Mouse (Mus musculus) heart, embryonic 16.5 days (tissue): ENCODE data around the gene Stambp. TPM values are rescaled to one million over a fixed set of nuclear protein-coding genes. Genes with fewer than 3 reads are reported as not detected.
A peak's percentile ranks its signal among the peaks of the same experiment; 100 is the strongest.

Experiments used
- ATAC-seq: fragments of 200-750 bp; cut with Nextera tagmentation; replicated peaks from 2 replicates; pipeline ENCODE4 v1.8.0; 2017; ENCODE audit warnings: moderate number of reproducible peaks; ENCODE audit not compliant: insufficient read depth, low FRiP score; ENCODE audit errors: extremely low read depth
- H3K27ac ChIP-seq: fragments of 300-500 bp; sonication (generic); 2 replicates; pipeline ENCODE4 v1.5.1; 2014; ENCODE audit warnings: mild to moderate bottlenecking, low read length, control low read depth, moderate library complexity
- H3K27me3 ChIP-seq: fragments of 300-500 bp; sonication (generic); 2 replicates; pipeline ENCODE4 v1.6.1; 2014; ENCODE audit warnings: low read length, mixed read lengths; ENCODE audit not compliant: control insufficient read depth, insufficient read depth
- H3K36me3 ChIP-seq: fragments of 300-500 bp; sonication (generic); 2 replicates; pipeline ENCODE4 v1.6.1; 2014; ENCODE audit not compliant: control insufficient read depth, insufficient read depth
- H3K4me1 ChIP-seq: fragments of 300-500 bp; sonication (generic); 2 replicates; pipeline ENCODE4 v1.6.1; 2014; ENCODE audit warnings: low read length, mixed read lengths; ENCODE audit not compliant: control insufficient read depth, insufficient read depth
- H3K4me2 ChIP-seq: fragments of 300-500 bp; sonication (generic); 2 replicates; pipeline ENCODE4 v1.6.1; 2014; ENCODE audit warnings: low read depth, mild to moderate bottlenecking, control low read depth, low read length
- H3K4me3 ChIP-seq: fragments of 300-500 bp; sonication (generic); 2 replicates; pipeline ENCODE4 v1.5.1; 2014; ENCODE audit warnings: mild to moderate bottlenecking, control low read depth, low read length
- H3K9ac ChIP-seq: fragments of 300-500 bp; sonication (generic); 2 replicates; pipeline ENCODE4 v1.6.1; 2014; ENCODE audit warnings: low read length, control low read depth
- H3K9me3 ChIP-seq: fragments of 300-500 bp; sonication (generic); replicated peaks from 2 replicates; pipeline ENCODE4 v1.6.1; 2016; ENCODE audit warnings: low read length; ENCODE audit not compliant: control insufficient read depth
- WGBS: fragments of 180-500 bp; shearing (Covaris S2); extraction: QIAGEN DNeasy Blood & Tissue Kit; methylation state at CpG from one replicate; pipeline ENCODE4 v1.1.7; 2014; 5-methylcytosine and 5-hydroxymethylcytosine counted together
- polyA plus RNA-seq: library from polyadenylated mRNA; unstranded; fragments of >200 nt; fragmentation: Nextera tagmentation; extraction: Ambion mirVana; gene quantifications from 2 replicates; pipeline ENCODE4 v1.2.1, GENCODE M21; 2015

The Stambp gene
- polyA plus RNA-seq = 24.4 and 26.6 TPM in 2 replicates

- WGBS = 0% methylated on average over 8 of the region's 11 CpGs
- Histone ChIP-seq H3K4me3 (peak within 1 kb of the TSS; percentile 74), H3K27me3 (no peaks in the 10 kb centered on the region), H3K27ac (peak within 1 kb of the TSS; percentile 63), H3K4me2 (peak within 1 kb of the TSS; percentile 79), H3K9ac (peak within 1 kb of the TSS; percentile 79), H3K36me3 (no peaks in the 10 kb centered on the region), H3K9me3 (no peaks in the 10 kb centered on the region), H3K4me1 (peaks cover 11% of the 10 kb centered on the region)
- peak; percentile 61 for ATAC-seq
Observed at GRCm38 (mm10) chr6:83572671-83573070, at the start of gene Stambp. Gene Stambp (minus strand): TSS chr6:83572729.

GRCm38 (mm10) chr6:83619955-83620354, 47.4 kb upstream of the Stambp start:
- Histone ChIP-seq H3K4me2 (no peak overlapping the region), H3K4me3 (no peak overlapping the region), H3K9me3 (no peaks in the 10 kb centered on the region), H3K27ac (no peak overlapping the region), H3K27me3 (0 out of 2 replicates have a peak, but pooled peaks cover 2% of the 10 kb centered on the region), H3K4me1 (no peaks in the 10 kb centered on the region), H3K9ac (no peak overlapping the region), H3K36me3 (no peaks in the 10 kb centered on the region)
- WGBS = 69% methylated on average over 9 of the region's 9 CpGs
- no peak for ATAC-seq

DNA sequence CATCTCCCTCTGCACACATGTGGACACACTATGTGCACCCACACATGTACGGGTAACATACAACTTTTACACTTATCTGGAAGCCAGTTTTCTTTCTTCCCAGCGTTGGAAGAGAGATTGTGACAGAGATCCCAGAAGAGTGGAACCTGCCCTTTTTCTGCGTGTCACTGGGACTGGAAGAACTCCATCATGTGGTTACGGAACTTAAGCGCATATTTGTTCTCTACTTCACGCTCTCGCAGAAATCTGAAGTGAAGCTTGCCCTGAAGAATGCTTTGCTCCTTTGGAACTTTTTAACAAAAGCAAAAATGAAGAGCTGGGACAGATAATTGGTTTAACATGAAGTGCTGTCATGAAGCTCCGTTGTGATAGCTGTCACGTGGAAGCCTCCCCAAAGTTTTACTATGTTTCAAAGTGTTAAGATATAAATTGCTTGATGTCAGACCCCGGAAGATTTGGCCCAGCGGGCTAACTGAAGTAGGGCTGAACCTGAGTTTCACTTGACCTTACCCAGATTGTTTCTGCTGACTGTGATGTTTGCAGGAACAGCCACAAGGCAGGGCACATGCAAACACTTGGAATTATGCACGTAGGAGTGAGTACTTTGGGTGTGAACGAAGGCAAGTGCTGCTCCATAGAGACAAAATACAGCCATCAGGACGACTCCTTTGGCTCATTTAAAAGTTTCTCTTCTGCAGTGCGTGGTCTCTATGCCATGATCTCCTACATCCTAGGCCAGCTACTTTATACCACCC, 45.2 kb upstream of the Stambp start:
- H3K4me3 ChIP-seq = no peak overlapping the region
- ATAC-seq = no peak
- H3K9ac ChIP-seq = no peak overlapping the region
- 70% methylated on average over 15 of the region's 15 CpGs for WGBS
- no peaks in the 10 kb centered on the region for H3K9me3 ChIP-seq
- 0 out of 2 replicates have a peak, but pooled peaks cover 2% of the 10 kb centered on the region for H3K27me3 ChIP-seq
- H3K4me2 ChIP-seq = no peak overlapping the region
- H3K27ac ChIP-seq = no peak overlapping the region
- H3K36me3 ChIP-seq = no peaks in the 10 kb centered on the region
- H3K4me1 ChIP-seq = no peaks in the 10 kb centered on the region

- ATAC-seq = no peak
- H3K27ac ChIP-seq = no peak overlapping the region
- no peak overlapping the region for H3K9ac ChIP-seq
- 0 out of 2 replicates have a peak, but pooled peaks cover 2% of the 10 kb centered on the region for H3K27me3 ChIP-seq
- no peaks in the 10 kb centered on the region for H3K36me3 ChIP-seq
- H3K4me1 ChIP-seq = no peaks in the 10 kb centered on the region
- H3K4me3 ChIP-seq = no peak overlapping the region
- WGBS = 48% methylated on average over 5 of the region's 5 CpGs
- no peak overlapping the region for H3K4me2 ChIP-seq
- no peaks in the 10 kb centered on the region for H3K9me3 ChIP-seq
Observed at GRCm38 (mm10) chr6:83616512-83616911, 44.0 kb upstream of the Stambp start.

GRCm38 (mm10) chr6:83614469-83614868, 41.9 kb upstream of the Stambp start:
- WGBS = 76% methylated on average over 4 of the region's 4 CpGs
- Histone ChIP-seq H3K9me3 (no peaks in the 10 kb centered on the region), H3K4me1 (no peaks in the 10 kb centered on the region), H3K9ac (no peak overlapping the region), H3K36me3 (no peaks in the 10 kb centered on the region), H3K27ac (no peak overlapping the region), H3K27me3 (0 out of 2 replicates have a peak, but pooled peaks cover 2% of the 10 kb centered on the region), H3K4me2 (no peak overlapping the region), H3K4me3 (no peak overlapping the region)
- ATAC-seq = no peak

DNA sequence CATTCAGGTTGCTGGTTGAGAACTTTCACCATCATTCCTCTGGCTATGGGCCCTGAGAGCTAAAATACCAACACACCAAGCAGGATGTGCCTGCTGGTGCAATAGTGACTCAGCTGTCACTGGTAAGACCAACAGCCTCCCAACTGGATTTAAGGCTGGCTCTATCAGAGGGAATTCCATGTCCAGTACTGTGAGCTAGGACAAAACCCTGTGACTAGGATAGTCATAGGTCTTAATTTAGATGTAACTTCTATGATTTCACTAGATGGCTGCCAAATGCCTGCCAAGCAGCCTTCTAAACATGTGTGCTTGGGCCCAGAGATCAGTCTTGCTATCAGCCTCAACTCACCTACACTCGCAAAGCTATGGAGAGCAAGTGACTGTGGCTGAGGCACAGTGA, 40.4 kb upstream of the Stambp start:
- no peak overlapping the region for H3K27ac ChIP-seq
- H3K9ac ChIP-seq = no peak overlapping the region
- no peaks in the 10 kb centered on the region for H3K4me1 ChIP-seq
- H3K36me3 ChIP-seq = no peaks in the 10 kb centered on the region
- H3K4me2 ChIP-seq = no peak overlapping the region
- no peaks in the 10 kb centered on the region for H3K27me3 ChIP-seq
- 92% methylated on average over 1 of the region's 1 CpGs for WGBS
- no peak for ATAC-seq
- no peak overlapping the region for H3K4me3 ChIP-seq
- no peaks in the 10 kb centered on the region for H3K9me3 ChIP-seq

- Histone ChIP-seq H3K27ac (peak overlapping the region; percentile 29; the same call in 1 of the 2 replicates), H3K4me3 (no peak overlapping the region; the same call in 1 of the 2 replicates), H3K4me2 (peak overlapping the region; percentile 69), H3K4me1 (peaks cover 17% of the 10 kb centered on the region), H3K9me3 (no peaks in the 10 kb centered on the region), H3K27me3 (no peaks in the 10 kb centered on the region), H3K36me3 (no peaks in the 10 kb centered on the region), H3K9ac (no peak overlapping the region)
- 21% methylated on average over 6 of the region's 6 CpGs for WGBS
- no peak; the same call in 1 of the 2 replicates for ATAC-seq
Observed at GRCm38 (mm10) chr6:83599636-83600174, 27.2 kb upstream of the Stambp start.

GRCm38 (mm10) chr6:83599060-83599550, 26.6 kb upstream of the Stambp start:
- Histone ChIP-seq H3K4me1 (peaks cover 17% of the 10 kb centered on the region), H3K36me3 (no peaks in the 10 kb centered on the region), H3K9ac (peak overlapping the region; percentile 57; the same call in 1 of the 2 replicates), H3K27me3 (no peaks in the 10 kb centered on the region), H3K27ac (no peak overlapping the region; the same call in 1 of the 2 replicates), H3K4me2 (peak overlapping the region; percentile 69), H3K4me3 (peak overlapping the region; percentile 38), H3K9me3 (no peaks in the 10 kb centered on the region)
- ATAC-seq = no peak; the same call in 1 of the 2 replicates
- WGBS = 34% methylated on average over 24 of the region's 24 CpGs

GRCm38 (mm10) chr6:83598646-83599045, 26.1 kb upstream of the Stambp start:
- Histone ChIP-seq H3K4me3 (peak overlapping the region; percentile 38), H3K9me3 (no peaks in the 10 kb centered on the region), H3K9ac (peak overlapping the region; percentile 57; the same call in 1 of the 2 replicates), H3K4me1 (peaks cover 19% of the 10 kb centered on the region), H3K27me3 (no peaks in the 10 kb centered on the region), H3K4me2 (peak overlapping the region; percentile 69), H3K36me3 (no peaks in the 10 kb centered on the region), H3K27ac (no peak overlapping the region)
- WGBS = 9% methylated on average over 9 of the region's 9 CpGs
- ATAC-seq = peak; percentile 63; the same call in 1 of the 2 replicates
